Mouse (Mus musculus) urinary bladder, postnatal 36 days (tissue): ENCODE results near the gene Sun5.
A peak's percentile ranks its signal among the peaks of the same experiment; 100 is the strongest.

Source experiments
- DNase-seq, 2 experiments: peaks; one replicate each; pipeline ENCODE4 v3.0.0; 2022; ENCODE audit warnings: low spot score in 2 of 2, mixed read lengths in 1 of 2

Gene Sun5

GRCm38 (mm10) chr2:153809921-153810320 is 61.0 kb downstream of the Sun5 start:
- DNase-seq: no peak

- DNase-seq: no peak
Observed at GRCm38 (mm10) chr2:153808841-153809240, 62.0 kb downstream of the Sun5 start.

GRCm38 (mm10) chr2:153808146-153808545 is 62.7 kb downstream of the Sun5 start:
- DNase-seq: no peak

GRCm38 (mm10) chr2:153807464-153807863 is 63.4 kb downstream of the Sun5 start:
- peak; percentile 3 to 24 for DNase-seq
